Mouse (Mus musculus): ENCODE results near the gene Aass.

Gene Aass

DNA sequence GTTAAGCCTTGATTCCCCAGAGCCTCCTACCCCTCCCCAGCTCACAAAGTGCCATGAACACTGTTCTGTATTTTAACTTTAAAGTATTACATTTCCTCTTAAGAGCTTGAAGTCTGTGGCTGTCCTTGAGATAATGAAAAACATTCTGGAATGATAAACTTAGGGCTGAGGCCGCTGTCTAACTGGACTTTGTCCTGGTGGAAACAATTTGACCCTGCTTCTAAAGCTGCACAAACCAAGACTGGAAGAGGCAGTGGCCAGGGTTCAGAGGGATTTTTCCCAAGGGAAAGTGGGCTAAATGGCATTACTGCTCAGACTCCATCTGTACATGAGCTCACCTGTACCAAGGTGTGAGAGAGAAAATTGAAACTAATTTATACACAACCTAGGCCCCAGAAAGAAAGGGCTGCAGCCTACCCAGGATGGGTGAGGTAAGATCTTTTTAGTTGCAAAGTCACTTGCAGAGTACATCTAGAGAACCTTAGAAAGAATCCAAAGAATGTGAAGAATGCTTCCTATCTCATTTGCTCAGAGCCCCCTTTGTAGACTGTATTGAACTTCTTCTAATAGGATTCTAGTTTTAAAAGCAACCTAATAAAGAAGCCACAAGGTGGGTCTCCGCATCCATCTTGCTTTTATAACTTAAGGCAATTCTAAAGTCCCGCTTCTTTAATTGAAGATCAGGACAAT lies 52.6 kb downstream of the Aass start:
- ChIA-PET CTCF (interaction anchor here in 1 of 4 experiments (0.6 kb wide), 1 partner anchor 370 kb away, joined by 4 read pairs; no protein-coding TSS in a partner anchor), POLR2A (interaction anchor here in 1 of 4 experiments (1.5 kb wide), 1 partner anchor 9 kb away, joined by 6 read pairs; no protein-coding TSS in a partner anchor)

DNA sequence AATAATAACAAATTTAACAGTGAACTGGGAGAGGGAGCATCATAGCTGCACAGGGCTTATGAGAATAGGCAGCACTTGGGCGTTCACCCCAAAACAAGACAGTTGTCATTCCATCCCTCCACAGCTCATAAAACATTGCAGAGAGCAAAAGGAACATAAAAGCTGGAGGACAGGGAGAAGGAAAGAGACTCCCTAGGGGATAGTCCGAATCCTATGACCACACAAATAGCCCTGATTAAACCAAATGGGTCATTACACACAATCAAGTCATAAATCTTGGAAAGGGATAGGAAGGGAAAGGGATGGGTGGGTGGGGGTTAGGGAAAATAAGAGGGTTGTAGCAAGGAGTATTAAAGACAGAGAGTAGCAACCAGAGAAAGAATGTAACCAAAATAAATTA lies 54.5 kb downstream of the Aass start:
- POLR2A ChIA-PET, result no interaction called here

DNA sequence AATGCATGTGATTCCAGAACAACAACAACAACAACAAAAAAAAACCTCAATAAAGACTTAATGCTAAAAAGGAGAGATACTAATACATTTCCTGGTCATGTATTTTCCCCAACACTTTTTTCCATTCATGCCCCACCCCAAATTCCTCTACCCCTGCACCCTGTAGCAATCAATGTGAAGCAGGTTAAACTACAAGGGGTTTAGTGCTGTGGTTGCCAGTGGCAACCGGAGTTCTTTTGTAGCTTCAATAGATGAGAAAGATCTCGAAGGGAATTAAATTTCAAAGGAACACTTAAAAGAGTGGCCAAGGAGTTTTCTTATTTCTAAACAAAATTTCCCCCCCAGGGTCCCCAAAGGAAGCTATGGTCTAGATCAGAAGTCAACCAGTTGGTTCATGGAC lies 56.7 kb downstream of the Aass start:
- ChIA-PET CTCF (no interaction called here), POLR2A (interaction anchor here in 1 of 4 experiments (1.9 kb wide), 1 partner anchor 13 kb away, joined by 6 read pairs; no protein-coding TSS in a partner anchor)

More for the DNA sequence above, 54.5 kb downstream of the Aass start:
- CTCF ChIA-PET, result no interaction called here

DNA sequence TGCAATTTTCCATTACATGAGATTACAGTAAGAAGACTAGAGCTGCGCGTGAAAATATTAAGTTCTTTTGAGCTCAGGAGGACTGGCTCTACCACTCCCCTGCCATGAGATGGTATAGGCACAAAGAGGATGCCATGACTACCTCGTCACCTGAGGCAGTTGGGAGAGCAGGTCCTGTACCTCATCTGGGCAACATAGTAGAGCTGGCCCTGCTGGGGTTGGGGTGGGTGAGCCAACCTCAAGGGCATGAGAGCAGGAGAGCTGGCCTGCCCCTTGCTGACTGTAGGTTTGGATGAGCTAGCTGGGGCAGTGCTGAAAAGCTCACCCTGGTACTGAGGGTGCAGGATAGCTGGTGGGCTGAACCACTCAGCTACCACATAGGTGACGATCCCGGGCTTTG lies 77.1 kb downstream of the Aass start:
- ChIA-PET POLR2A (no interaction called here), CTCF (interaction anchor here in 1 of 4 experiments (0.6 kb wide), 1 partner anchor 1300 kb away, joined by 3 read pairs; no protein-coding TSS in a partner anchor)

DNA sequence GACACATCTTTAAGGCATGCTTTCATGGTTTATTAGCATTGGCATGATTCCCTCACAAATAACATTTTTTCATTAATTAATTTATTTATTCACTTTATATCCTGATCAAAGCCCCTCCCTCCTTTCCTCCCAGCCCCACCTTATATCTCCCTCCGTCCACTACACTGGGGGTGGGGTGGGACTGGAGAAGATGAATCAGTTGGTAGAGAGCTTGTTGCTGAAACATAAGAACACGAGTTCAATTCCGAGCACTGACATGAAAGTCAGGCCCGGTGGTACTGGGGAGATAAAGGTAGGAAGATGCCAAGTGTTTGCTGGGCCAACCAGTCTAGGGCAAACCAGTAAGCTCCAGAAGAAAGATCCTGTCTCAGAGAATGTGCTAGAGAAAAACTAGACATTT lies 84.0 kb downstream of the Aass start:
- ChIA-PET POLR2A (no interaction called here), CTCF (no interaction called here)

DNA sequence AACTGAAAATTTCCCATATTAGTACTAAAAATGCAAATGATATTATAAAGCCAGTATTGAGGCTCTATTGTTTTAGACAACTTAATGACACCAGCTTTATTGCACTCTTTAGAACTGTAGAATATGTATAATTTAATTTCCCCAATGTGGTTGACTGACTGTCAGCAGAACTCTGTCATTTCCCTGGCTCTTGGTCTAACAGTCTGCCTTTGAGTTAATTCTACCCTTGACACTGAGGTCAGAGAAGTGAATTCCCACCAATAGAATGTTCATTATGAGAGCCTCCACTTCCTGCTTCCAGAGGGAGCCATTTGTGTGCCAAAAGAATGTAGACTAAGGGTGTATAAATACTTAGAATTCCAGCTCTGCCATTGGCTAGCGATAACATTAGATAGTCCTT lies 104.5 kb downstream of the Aass start:
- ChIA-PET CTCF (no interaction called here), POLR2A (no interaction called here)
